Mouse (Mus musculus): ENCODE results near the gene Fbxo11. TPM values are rescaled to one million over a fixed set of nuclear protein-coding genes. Genes with fewer than 3 reads are reported as not detected.
"Not testable (repeated sequence)": the region's sequence is repeated elsewhere in the genome, so short reads cannot be mapped to it uniquely, and the experiment has no call there.

Gene Fbxo11
- polyA plus RNA-seq, 1 experiment from 2014 or later: 21.1 TPM

DNA sequence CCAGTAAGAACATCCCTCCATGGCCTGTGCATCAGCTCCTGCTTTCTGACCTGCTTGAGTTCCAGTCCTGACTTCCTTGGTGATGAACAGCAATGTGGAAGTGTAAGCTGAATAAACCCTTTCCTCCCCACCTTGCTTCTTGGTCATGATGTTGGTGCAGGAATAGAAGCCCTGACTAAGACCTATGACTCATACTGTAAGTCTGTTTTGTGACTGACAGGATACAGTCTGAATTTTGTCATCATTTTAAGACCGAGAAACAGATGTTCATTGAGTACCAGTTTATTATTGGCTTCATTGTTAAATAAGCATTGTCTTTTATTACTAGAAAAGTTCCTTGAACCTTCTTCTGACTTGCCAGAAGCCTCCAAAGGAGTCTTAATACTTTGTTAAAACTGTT, 85.4 kb downstream of the Fbxo11 start:
- DNase-seq (ENCODE audit: low spot score); H3K4me2 ChIP-seq (ENCODE audit: low read length); H3K9ac ChIP-seq (ENCODE audit: low read length); H3K4me3 ChIP-seq (ENCODE audit: low read depth, low read length); H3K9me3 ChIP-seq (ENCODE audit: control insufficient read depth, low read length); H3K27ac ChIP-seq (ENCODE audit: low read depth); H3K27me3 ChIP-seq (replicated peaks; ENCODE audit: control insufficient read depth, insufficient read depth, low read length); H3K4me1 ChIP-seq (replicated peaks; ENCODE audit: control insufficient read depth, insufficient read depth, low read length); ATAC-seq (replicated peaks; ENCODE audit: low FRiP score, low TSS enrichment, low read depth): not testable (repeated sequence)
- 68% methylated on average over 1 of the region's 1 CpGs for WGBS
- peaks cover 34% of the 10 kb centered on the region for H3K36me3 ChIP-seq (ENCODE audit: control insufficient read depth, insufficient read depth, low read length)

GRCm38 (mm10) chr17:87976927-87977326, 88.2 kb downstream of the Fbxo11 start:
- H3K4me3 ChIP-seq (ENCODE audit: low read depth, low read length); H3K27ac ChIP-seq (ENCODE audit: low read depth); H3K4me2 ChIP-seq (ENCODE audit: low read length); H3K27me3 ChIP-seq (replicated peaks; ENCODE audit: control insufficient read depth, insufficient read depth, low read length); H3K9ac ChIP-seq (ENCODE audit: low read length); ATAC-seq (replicated peaks; ENCODE audit: low FRiP score, low TSS enrichment, low read depth); DNase-seq (ENCODE audit: low spot score); H3K9me3 ChIP-seq (ENCODE audit: control insufficient read depth, low read length): not testable (repeated sequence)
- 91% methylated on average over 4 of the region's 4 CpGs for WGBS
- Histone ChIP-seq H3K36me3 (ENCODE audit: control insufficient read depth, insufficient read depth, low read length) (peaks cover 17% of the 10 kb centered on the region), H3K4me1 (replicated peaks; ENCODE audit: control insufficient read depth, insufficient read depth, low read length) (peaks cover 13% of the 10 kb centered on the region)

- WGBS: 72% methylated on average over 9 of the region's 9 CpGs
- DNase-seq (ENCODE audit: low spot score) (no peak), ATAC-seq (replicated peaks; ENCODE audit: low FRiP score, low TSS enrichment, low read depth) (no peak)
- Histone ChIP-seq H3K36me3 (ENCODE audit: control insufficient read depth, insufficient read depth, low read length) (peaks cover 11% of the 10 kb centered on the region), H3K4me2 (ENCODE audit: low read length) (peak overlapping the region; percentile 68), H3K9me3 (ENCODE audit: control insufficient read depth, low read length) (no peaks in the 10 kb centered on the region), H3K27me3 (replicated peaks; ENCODE audit: control insufficient read depth, insufficient read depth, low read length) (no peaks in the 10 kb centered on the region), H3K4me3 (ENCODE audit: low read depth, low read length) (peak overlapping the region; percentile 97), H3K4me1 (replicated peaks; ENCODE audit: control insufficient read depth, insufficient read depth, low read length) (peaks cover 13% of the 10 kb centered on the region), H3K9ac (ENCODE audit: low read length) (peak overlapping the region; percentile 88), H3K27ac (ENCODE audit: low read depth) (no peak overlapping the region)
These were observed 88.8 kb downstream of the Fbxo11 start for GRCm38 (mm10) chr17:87976154-87976806.

DNA sequence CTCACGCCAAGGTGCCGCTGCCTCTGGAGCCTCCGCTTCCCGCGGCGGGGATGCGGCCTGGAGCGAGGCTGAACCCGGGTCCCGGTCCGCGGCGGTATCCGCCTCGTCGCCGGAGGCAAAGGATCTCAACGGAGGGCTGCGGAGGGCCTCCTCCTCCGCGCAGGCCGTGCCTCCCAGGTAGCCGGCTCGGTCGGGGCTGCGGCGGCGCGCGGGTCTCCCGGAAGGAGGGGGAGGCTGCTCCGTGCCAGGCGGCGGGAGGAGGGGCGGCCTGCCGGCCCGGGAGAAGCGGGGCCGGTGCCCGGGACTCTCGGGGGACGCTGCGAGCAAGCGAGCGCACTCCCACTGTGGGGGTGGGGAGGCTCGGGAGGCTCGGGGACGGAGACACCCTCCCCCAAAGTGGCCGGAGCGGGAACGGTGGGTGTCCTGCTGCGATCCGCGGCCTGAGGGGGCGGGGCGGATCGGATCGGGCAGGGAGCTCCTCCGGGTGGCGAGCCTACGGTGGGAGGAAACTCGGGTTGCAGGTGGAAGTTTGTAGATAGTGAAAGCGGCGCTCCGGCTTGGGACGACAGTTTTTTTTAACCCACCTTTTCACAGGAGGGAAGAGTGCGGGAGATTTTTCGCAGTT, 89.8 kb downstream of the Fbxo11 start:
- H3K27ac ChIP-seq (ENCODE audit: low read depth): peak overlapping the region; percentile 85
- peaks cover 4% of the 10 kb centered on the region for H3K36me3 ChIP-seq (ENCODE audit: control insufficient read depth, insufficient read depth, low read length)
- peak overlapping the region; percentile 68 for H3K4me2 ChIP-seq (ENCODE audit: low read length)
- peak overlapping the region; percentile 97 for H3K4me3 ChIP-seq (ENCODE audit: low read depth, low read length)
- peak overlapping the region; percentile 88 for H3K9ac ChIP-seq (ENCODE audit: low read length)
- H3K4me1 ChIP-seq (replicated peaks; ENCODE audit: control insufficient read depth, insufficient read depth, low read length): peaks cover 13% of the 10 kb centered on the region
- no peaks in the 10 kb centered on the region for H3K9me3 ChIP-seq (ENCODE audit: control insufficient read depth, low read length)
- peak; percentile 75 for ATAC-seq (replicated peaks; ENCODE audit: low FRiP score, low TSS enrichment, low read depth)
- under 1% methylated on average over 59 of the region's 68 CpGs for WGBS
- H3K27me3 ChIP-seq (replicated peaks; ENCODE audit: control insufficient read depth, insufficient read depth, low read length): no peaks in the 10 kb centered on the region
- peak; percentile 86 for DNase-seq (ENCODE audit: low spot score)

- Histone ChIP-seq H3K4me2 (ENCODE audit: low read length) (peak within 1 kb of the TSS; percentile 68), H3K4me1 (replicated peaks; ENCODE audit: control insufficient read depth, insufficient read depth, low read length) (peaks cover 13% of the 10 kb centered on the region), H3K4me3 (ENCODE audit: low read depth, low read length) (peak within 1 kb of the TSS; percentile 97), H3K27me3 (replicated peaks; ENCODE audit: control insufficient read depth, insufficient read depth, low read length) (no peaks in the 10 kb centered on the region), H3K9ac (ENCODE audit: low read length) (peak within 1 kb of the TSS; percentile 88), H3K27ac (ENCODE audit: low read depth) (peak within 1 kb of the TSS; percentile 85), H3K9me3 (ENCODE audit: control insufficient read depth, low read length) (no peaks in the 10 kb centered on the region), H3K36me3 (ENCODE audit: control insufficient read depth, insufficient read depth, low read length) (peaks cover 4% of the 10 kb centered on the region)
- DNase-seq (ENCODE audit: low spot score): peak; percentile 94
- WGBS: under 1% methylated on average over 62 of the region's 63 CpGs
- peak; percentile 99 for ATAC-seq (replicated peaks; ENCODE audit: low FRiP score, low TSS enrichment, low read depth)
These were observed 90.4 kb downstream of the Fbxo11 start, which contains the start of gene Msh6 for GRCm38 (mm10) chr17:87974629-87975228. Gene Msh6 (plus strand): TSS chr17:87975062.

DNA sequence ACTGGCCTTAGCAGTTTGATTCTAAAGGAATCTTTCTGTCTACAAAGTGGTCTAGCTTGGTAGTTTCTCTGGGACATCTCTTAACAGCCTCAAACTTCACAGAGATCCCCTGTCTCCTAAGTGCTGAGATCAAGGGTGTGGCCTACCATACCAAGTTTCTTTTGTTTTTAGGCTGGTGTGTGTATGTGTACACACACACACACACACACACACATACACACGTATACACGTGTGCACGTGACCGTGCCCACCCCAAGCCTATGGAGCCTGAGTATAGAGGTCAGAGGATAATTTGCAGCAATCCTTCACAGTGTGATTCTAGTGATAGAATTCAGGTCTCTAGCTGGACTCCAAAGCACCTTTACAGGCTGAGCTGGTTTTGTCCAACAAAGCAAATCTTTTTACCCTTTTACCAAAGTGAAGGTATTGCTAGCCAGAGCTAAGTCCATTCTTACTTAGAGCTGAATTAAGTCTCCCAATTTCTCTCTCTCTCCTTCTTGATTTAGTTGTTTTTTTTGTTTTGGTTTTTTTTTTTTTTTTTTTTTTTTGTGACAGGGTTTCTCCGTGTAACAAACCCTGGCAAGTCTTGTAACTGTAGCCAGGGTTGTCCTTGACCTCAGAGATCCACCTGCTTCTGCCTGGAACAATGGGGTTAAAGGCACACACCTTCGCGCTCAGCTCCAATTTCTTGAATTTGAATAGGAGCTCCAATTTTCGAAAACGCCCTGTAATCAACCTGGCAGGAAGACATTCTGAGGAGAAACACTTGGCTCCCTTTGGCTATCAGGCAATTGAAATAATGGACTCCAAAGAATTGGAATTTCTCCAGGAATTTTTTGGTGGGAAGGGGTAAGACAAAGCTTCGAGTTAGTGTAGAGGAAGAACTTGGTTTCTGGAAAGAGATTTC, 91.6 kb downstream of the Fbxo11 start:
- Histone ChIP-seq H3K36me3 (ENCODE audit: control insufficient read depth, insufficient read depth, low read length) (peaks cover 4% of the 10 kb centered on the region; the same call in 1 of the 2 replicates), H3K4me3 (ENCODE audit: low read depth, low read length) (no peak overlapping the region), H3K4me1 (replicated peaks; ENCODE audit: control insufficient read depth, insufficient read depth, low read length) (peaks cover 13% of the 10 kb centered on the region), H3K27ac (ENCODE audit: low read depth) (no peak overlapping the region), H3K27me3 (replicated peaks; ENCODE audit: control insufficient read depth, insufficient read depth, low read length) (no peaks in the 10 kb centered on the region), H3K9me3 (ENCODE audit: control insufficient read depth, low read length) (no peaks in the 10 kb centered on the region), H3K4me2 (ENCODE audit: low read length) (peak overlapping the region; percentile 62), H3K9ac (ENCODE audit: low read length) (no peak overlapping the region)
- ATAC-seq (replicated peaks; ENCODE audit: low FRiP score, low TSS enrichment, low read depth) (no peak), DNase-seq (ENCODE audit: low spot score) (no peak)
- 71% methylated on average over 10 of the region's 10 CpGs for WGBS

GRCm38 (mm10) chr17:87972856-87973255, 92.2 kb downstream of the Fbxo11 start:
- Histone ChIP-seq H3K9me3 (ENCODE audit: control insufficient read depth, low read length) (no peaks in the 10 kb centered on the region), H3K27me3 (replicated peaks; ENCODE audit: control insufficient read depth, insufficient read depth, low read length) (no peaks in the 10 kb centered on the region), H3K27ac (ENCODE audit: low read depth) (no peak overlapping the region), H3K36me3 (ENCODE audit: control insufficient read depth, insufficient read depth, low read length) (peaks cover under 1% of the 10 kb centered on the region; the same call in 1 of the 2 replicates), H3K4me1 (replicated peaks; ENCODE audit: control insufficient read depth, insufficient read depth, low read length) (peaks cover 13% of the 10 kb centered on the region), H3K4me2 (ENCODE audit: low read length) (no peak overlapping the region), H3K9ac (ENCODE audit: low read length) (no peak overlapping the region), H3K4me3 (ENCODE audit: low read depth, low read length) (no peak overlapping the region)
- ATAC-seq (replicated peaks; ENCODE audit: low FRiP score, low TSS enrichment, low read depth) (no peak), DNase-seq (ENCODE audit: low spot score) (no peak)
- WGBS: 66% methylated on average over 5 of the region's 5 CpGs

Measured in intestine, embryonic 14.5 days (tissue).